ENCODE assay signal across 13 mouse cellular contexts in the genomic region with DNA sequence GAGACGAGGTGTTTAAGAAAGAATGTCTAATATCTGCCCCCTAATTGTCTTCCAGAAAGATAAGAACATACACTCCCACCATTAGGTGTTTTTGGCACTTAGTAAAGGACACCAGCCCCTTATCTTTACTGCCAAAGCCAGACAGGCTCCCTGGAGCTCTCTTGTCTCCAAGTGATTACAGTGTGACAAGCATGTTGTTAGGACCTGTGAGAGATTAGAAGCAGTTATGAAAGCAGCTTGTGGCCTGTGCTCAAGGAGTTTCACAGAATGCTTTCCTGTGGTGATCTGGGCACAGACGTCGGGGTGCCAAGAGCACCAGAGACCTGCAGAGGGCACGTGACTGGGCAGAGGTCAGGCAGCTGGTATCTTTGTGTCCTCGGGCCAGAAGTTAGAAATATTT. TPM values are rescaled to one million over a fixed set of nuclear protein-coding genes. Genes with fewer than 3 reads are reported as not detected.
DNase-seq lines count a peak whose midpoint lies in the region; ATAC-seq and TF ChIP-seq lines count a peak whose summit lies in the region.
"Had no signal": no experiment of that assay in that cellular context is flagged by ENCODE, and none has a peak within 500 bp of the region (broad histone marks: within the 10 kb centered on the region; RNA-seq: fewer than 3 reads in every experiment).

No protein-coding gene starts in this region.

- H3K36me3 ChIP-seq in lung, embryonic 14.5 days (ENCODE audit: insufficient read depth), result no peaks in the 10 kb centered on the region
- no peaks in the 10 kb centered on the region for H3K36me3 ChIP-seq in erythroblast, embryonic 14.5 days (ENCODE audit: control insufficient read depth)
- H3K36me3 ChIP-seq in liver, postnatal 0 days (replicated peaks; ENCODE audit: insufficient read depth, low read length), result no peaks in the 10 kb centered on the region

- H3K9me3 ChIP-seq in lung, embryonic 14.5 days (ENCODE audit: low read depth, low read length), result no peaks in the 10 kb centered on the region
- H3K9me3 ChIP-seq in erythroblast, embryonic 14.5 days (ENCODE audit: control insufficient read depth, low read length), result no peaks in the 10 kb centered on the region
- H3K9me3 ChIP-seq in liver, postnatal 0 days (ENCODE audit: low read length), result no peaks in the 10 kb centered on the region
- H3K9me3 ChIP-seq: embryonic facial prominence, embryonic 10.5 days; neural tube, embryonic 12.5 days had no signal

- no peak overlapping the region for H3K4me2 ChIP-seq in lung, embryonic 14.5 days
- peak overlapping the region; percentile 11; the same call in 1 of the 2 replicates for H3K4me2 ChIP-seq in liver, postnatal 0 days (ENCODE audit: low read depth, low read length)
- H3K4me2 ChIP-seq: neural tube, embryonic 12.5 days had no signal

- no peak overlapping the region for H3K27ac ChIP-seq in lung, embryonic 14.5 days (ENCODE audit: low read depth)
- peak overlapping the region; percentile 41; the same call in 1 of the 2 replicates for H3K27ac ChIP-seq in liver, postnatal 0 days (ENCODE audit: low read depth)
- H3K27ac ChIP-seq: embryonic facial prominence, embryonic 10.5 days; gastrocnemius, adult 2 months; macrophage; neural tube, embryonic 12.5 days had no signal

- H3K4me3 ChIP-seq in lung, embryonic 14.5 days (ENCODE audit: low read depth, low read length), result no peak overlapping the region
- H3K4me3 ChIP-seq in erythroblast, embryonic 14.5 days (replicated peaks), result peak overlapping the region; percentile 36
- no peak overlapping the region for H3K4me3 ChIP-seq in liver, postnatal 0 days (ENCODE audit: low read depth, low read length)
- H3K4me3 ChIP-seq: embryonic facial prominence, embryonic 10.5 days; gastrocnemius, adult 2 months; neural tube, embryonic 12.5 days had no signal

- peak; percentile 98 for TF ChIP-seq EP300 in liver, postnatal 0 days (IDR thresholded peaks at IDR 0.05; ENCODE audit: low read depth)

- no peak for DNase-seq in lung, embryonic 14.5 days
- DNase-seq in lung, postnatal 25 days (ENCODE audit: low spot score), result no peak
- DNase-seq in heart, postnatal 14 days, result peak; percentile 7 to 17
- DNase-seq in liver, postnatal 0 days, result no peak
- DNase-seq in urinary bladder, postnatal 14 days (ENCODE audit: low spot score), result no peak
- no peak for DNase-seq in left cerebral cortex, adult 18-20 months (ENCODE audit: low spot score in 2 of 2)
- no peak for DNase-seq in adipocyte (ENCODE audit: low spot score)
- DNase-seq: gastrocnemius, adult 2 months; spleen, adult 18-20 months had no signal

- no peak overlapping the region for H3K9ac ChIP-seq in lung, embryonic 14.5 days
- no peak overlapping the region for H3K9ac ChIP-seq in liver, postnatal 0 days (replicated peaks)
- H3K9ac ChIP-seq: neural tube, embryonic 12.5 days had no signal

- intact Hi-C loops in heart, postnatal 14 days (cut with DNase I), result no loop called here

- H3K4me1 ChIP-seq in lung, embryonic 14.5 days (ENCODE audit: insufficient read depth), result no peaks in the 10 kb centered on the region
- H3K4me1 ChIP-seq in erythroblast, embryonic 14.5 days (ENCODE audit: control insufficient read depth), result peaks cover 44% of the 10 kb centered on the region
- H3K4me1 ChIP-seq in liver, postnatal 0 days (ENCODE audit: insufficient read depth), result peaks cover 18% of the 10 kb centered on the region
- H3K4me1 ChIP-seq: embryonic facial prominence, embryonic 10.5 days; neural tube, embryonic 12.5 days had no signal

- no peaks in the 10 kb centered on the region for H3K27me3 ChIP-seq in lung, embryonic 14.5 days (ENCODE audit: insufficient read depth, low read length)
- H3K27me3 ChIP-seq in erythroblast, embryonic 14.5 days (ENCODE audit: control insufficient read depth), result no peaks in the 10 kb centered on the region
- no peaks in the 10 kb centered on the region for H3K27me3 ChIP-seq in liver, postnatal 0 days (ENCODE audit: insufficient read depth, low read length)
- H3K27me3 ChIP-seq: neural tube, embryonic 12.5 days had no signal

- ATAC-seq in lung, embryonic 14.5 days (ENCODE audit: insufficient read depth), result peak; percentile 60; the same call in 1 of the 2 replicates
- ATAC-seq in liver, postnatal 0 days, result peak; percentile 97

- no peak for TF ChIP-seq CTCF in lung, embryonic 14.5 days (IDR thresholded peaks at IDR 0.05; ENCODE audit: low read depth)
- TF ChIP-seq CTCF in liver, postnatal 0 days (IDR thresholded peaks at IDR 0.05; ENCODE audit: low read depth), result no peak

- WGBS in lung, embryonic 14.5 days, result 30% methylated on average over 5 of the region's 5 CpGs
- 31% methylated on average over 5 of the region's 5 CpGs for WGBS in liver, postnatal 0 days (ENCODE audit: insufficient replicate concordance)

RNA-seq across cellular contexts. Expression of a gene that starts 49.1 kb away (rescaled TPM):
- 1.2 TPM in 2 replicates for polyA plus RNA-seq in lung, embryonic 14.5 days (2014; fragmentation: Nextera tagmentation; extraction: Ambion mirVana)
- polyA plus RNA-seq in erythroblast, embryonic 14.5 days (2012), result 0.04 TPM in 1 of 2 replicates, not detected in the other
- total RNA-seq in heart, postnatal 14 days (2021), result not detected
- 0.29 and 0.30 TPM in 2 replicates for polyA plus RNA-seq in liver, postnatal 0 days (2015; fragmentation: Nextera tagmentation; extraction: Ambion mirVana)
- 1 to 10 TPM; 1.8 to 2.0 TPM for total RNA-seq in left cerebral cortex, adult 18-20 months (2021)
- total RNA-seq: gastrocnemius, adult 2 months had no signal

RNA-seq across cellular contexts. Expression of a gene that starts 49.9 kb away (rescaled TPM):
- polyA plus RNA-seq in lung, embryonic 14.5 days (2014; fragmentation: Nextera tagmentation; extraction: Ambion mirVana), result 1.4 and 2.2 TPM in 2 replicates
- polyA plus RNA-seq in erythroblast, embryonic 14.5 days (2012), result not detected in 2 replicates
- total RNA-seq in heart, postnatal 14 days (2021), result 1 to 10 TPM; 3.4 to 3.6 TPM
- 0.41 TPM in 2 replicates for polyA plus RNA-seq in liver, postnatal 0 days (2015; fragmentation: Nextera tagmentation; extraction: Ambion mirVana)
- total RNA-seq in left cerebral cortex, adult 18-20 months (2021), result 10 to 100 TPM; 96.2 to 97.5 TPM

Comparison
In these comparisons a context has a peak if more than half of its experiments do, and no peak if none do; other contexts are left out.
1. DNase-seq: peak in heart, postnatal 14 days (2 of 2); none in lung, embryonic 14.5 days (single experiment), lung, postnatal 25 days (single experiment), liver, postnatal 0 days (single experiment), urinary bladder, postnatal 14 days (single experiment), left cerebral cortex, adult 18-20 months (0 of 2) and adipocyte (single experiment).